Mouse (Mus musculus): ENCODE data around the gene Rasa3.

The Rasa3 gene

GRCm38 (mm10) chr8:13671246-13672003 lies 6.0 kb downstream of the Rasa3 start:
- TF ChIP-seq GATA4 (IDR thresholded peaks at IDR 0.05; ENCODE audit: insufficient replicate concordance, low read length) = peak; percentile 25; the same call in 1 of the 2 replicates

GRCm38 (mm10) chr8:13670011-13670471 lies 7.4 kb downstream of the Rasa3 start:
- TF ChIP-seq GATA4 (IDR thresholded peaks at IDR 0.05; ENCODE audit: insufficient replicate concordance, low read length) = no peak; the same call in 1 of the 2 replicates

GRCm38 (mm10) chr8:13668367-13668766 lies 9.0 kb downstream of the Rasa3 start:
- TF ChIP-seq GATA4 (IDR thresholded peaks at IDR 0.05; ENCODE audit: insufficient replicate concordance, low read length) = no peak

GRCm38 (mm10) chr8:13667917-13668316 lies 9.5 kb downstream of the Rasa3 start:
- TF ChIP-seq GATA4 (IDR thresholded peaks at IDR 0.05; ENCODE audit: insufficient replicate concordance, low read length) = no peak

GRCm38 (mm10) chr8:13665944-13666343 lies 11.5 kb downstream of the Rasa3 start:
- no peak for TF ChIP-seq GATA4 (IDR thresholded peaks at IDR 0.05; ENCODE audit: insufficient replicate concordance, low read length)

DNA sequence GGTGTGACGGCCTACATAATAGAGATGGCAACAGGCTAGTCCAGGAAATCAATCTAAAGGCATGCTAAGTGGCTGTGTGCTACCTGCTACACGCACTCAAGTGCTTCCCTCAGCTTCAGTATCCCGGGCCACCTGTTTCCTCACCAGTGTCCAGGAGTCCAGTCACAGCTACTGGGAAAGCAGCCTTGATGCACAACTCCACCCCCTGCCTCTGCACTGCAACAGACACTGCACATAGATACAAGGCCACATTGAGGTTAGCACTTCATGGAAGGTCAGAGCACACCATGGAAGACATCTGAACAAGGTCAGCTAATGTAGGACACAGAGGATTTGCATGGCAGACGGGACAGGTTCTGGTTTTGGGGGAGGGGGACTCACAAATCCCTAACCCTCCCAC lies 11.9 kb downstream of the Rasa3 start:
- no peak for TF ChIP-seq GATA4 (IDR thresholded peaks at IDR 0.05; ENCODE audit: insufficient replicate concordance, low read length)

DNA sequence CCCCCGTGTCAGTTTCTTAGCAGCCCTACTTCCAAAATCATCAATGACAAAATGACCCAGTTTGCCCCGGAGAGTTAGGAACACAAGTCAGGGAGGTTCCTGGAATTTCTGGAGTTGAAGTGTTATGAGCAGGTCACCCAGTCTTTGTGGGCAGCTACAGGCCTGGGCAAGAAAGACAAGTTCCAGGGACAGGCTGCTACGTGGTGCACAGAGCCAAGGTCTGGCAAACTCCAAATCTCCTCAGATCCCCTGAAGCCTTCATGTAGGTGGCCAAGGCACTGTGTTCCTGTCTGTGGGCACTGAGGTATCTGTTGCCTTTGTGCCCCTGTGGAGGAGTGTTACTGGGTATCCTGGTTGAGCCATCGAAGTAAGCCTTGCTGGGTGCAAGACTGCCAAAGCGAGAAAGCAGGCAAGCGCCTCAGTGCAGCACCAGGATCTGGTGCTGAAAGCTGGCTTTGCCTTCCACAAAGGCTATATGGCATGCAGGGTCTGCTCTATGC lies 12.6 kb downstream of the Rasa3 start:
- no peak for TF ChIP-seq GATA4 (IDR thresholded peaks at IDR 0.05; ENCODE audit: insufficient replicate concordance, low read length)

GRCm38 (mm10) chr8:13660323-13660722 lies 17.1 kb downstream of the Rasa3 start:
- no peak for TF ChIP-seq GATA4 (IDR thresholded peaks at IDR 0.05; ENCODE audit: insufficient replicate concordance, low read length)

DNA sequence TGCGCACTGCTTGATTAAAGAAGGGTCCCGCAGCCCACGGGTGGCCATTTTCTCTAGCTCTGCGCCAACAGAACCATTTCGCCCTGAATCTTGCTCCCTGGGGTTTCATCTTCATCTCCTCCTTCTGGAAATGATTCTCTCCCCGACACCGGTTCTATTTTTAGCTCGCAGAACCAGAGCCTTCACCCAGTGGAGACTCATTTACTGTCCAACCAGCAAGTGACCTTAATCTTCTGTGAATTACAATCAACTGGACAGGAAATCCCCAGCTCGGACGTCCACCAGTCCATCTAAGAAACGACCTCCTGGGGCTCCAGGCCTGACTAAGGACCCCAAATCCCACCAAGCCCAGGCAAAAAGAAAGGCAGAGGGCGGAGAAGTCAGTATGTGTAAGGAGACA lies 19.9 kb downstream of the Rasa3 start:
- TF ChIP-seq GATA4 (IDR thresholded peaks at IDR 0.05; ENCODE audit: insufficient replicate concordance, low read length) = no peak

GRCm38 (mm10) chr8:13655033-13655351 lies 22.4 kb downstream of the Rasa3 start:
- no peak for TF ChIP-seq GATA4 (IDR thresholded peaks at IDR 0.05; ENCODE audit: insufficient replicate concordance, low read length)

DNA sequence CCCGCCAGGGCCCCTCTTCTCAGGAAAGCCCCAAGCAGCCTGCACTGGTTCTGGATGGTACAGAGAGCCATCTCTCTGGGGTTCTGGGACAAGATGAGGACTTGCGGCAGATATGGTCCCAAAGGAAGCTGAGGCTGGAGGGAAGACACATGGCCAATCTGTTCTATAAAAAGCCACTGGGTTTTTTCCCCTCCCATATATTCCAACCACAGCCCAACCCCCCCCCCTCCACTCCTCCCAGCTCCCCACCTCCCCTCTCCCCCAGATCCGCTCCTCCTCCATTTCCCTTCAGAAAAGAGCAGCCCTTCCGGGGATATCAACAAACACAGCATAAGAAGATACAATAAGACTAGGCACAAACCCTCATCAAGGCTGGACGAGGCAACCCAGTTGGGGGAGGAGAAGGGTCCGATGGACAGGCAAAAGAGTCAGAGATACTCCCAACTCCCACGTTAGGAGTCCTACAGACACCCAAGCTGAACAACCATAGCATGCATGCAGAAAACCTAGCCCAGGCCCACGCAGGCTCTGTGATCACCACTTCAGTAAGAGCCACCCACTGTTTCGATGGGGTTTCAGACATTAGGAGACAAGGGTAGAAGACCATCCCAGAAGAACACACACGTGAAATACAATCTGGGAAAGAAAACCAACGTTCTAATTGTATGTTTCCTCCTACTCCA lies 22.9 kb downstream of the Rasa3 start:
- TF ChIP-seq GATA4 (IDR thresholded peaks at IDR 0.05; ENCODE audit: insufficient replicate concordance, low read length) = no peak

- no peak for TF ChIP-seq GATA4 (IDR thresholded peaks at IDR 0.05; ENCODE audit: insufficient replicate concordance, low read length)
These were observed 26.7 kb downstream of the Rasa3 start for GRCm38 (mm10) chr8:13650541-13651191.

- TF ChIP-seq GATA4 (IDR thresholded peaks at IDR 0.05; ENCODE audit: insufficient replicate concordance, low read length) = no peak
These were observed 28.3 kb downstream of the Rasa3 start for GRCm38 (mm10) chr8:13649154-13649515.

DNA sequence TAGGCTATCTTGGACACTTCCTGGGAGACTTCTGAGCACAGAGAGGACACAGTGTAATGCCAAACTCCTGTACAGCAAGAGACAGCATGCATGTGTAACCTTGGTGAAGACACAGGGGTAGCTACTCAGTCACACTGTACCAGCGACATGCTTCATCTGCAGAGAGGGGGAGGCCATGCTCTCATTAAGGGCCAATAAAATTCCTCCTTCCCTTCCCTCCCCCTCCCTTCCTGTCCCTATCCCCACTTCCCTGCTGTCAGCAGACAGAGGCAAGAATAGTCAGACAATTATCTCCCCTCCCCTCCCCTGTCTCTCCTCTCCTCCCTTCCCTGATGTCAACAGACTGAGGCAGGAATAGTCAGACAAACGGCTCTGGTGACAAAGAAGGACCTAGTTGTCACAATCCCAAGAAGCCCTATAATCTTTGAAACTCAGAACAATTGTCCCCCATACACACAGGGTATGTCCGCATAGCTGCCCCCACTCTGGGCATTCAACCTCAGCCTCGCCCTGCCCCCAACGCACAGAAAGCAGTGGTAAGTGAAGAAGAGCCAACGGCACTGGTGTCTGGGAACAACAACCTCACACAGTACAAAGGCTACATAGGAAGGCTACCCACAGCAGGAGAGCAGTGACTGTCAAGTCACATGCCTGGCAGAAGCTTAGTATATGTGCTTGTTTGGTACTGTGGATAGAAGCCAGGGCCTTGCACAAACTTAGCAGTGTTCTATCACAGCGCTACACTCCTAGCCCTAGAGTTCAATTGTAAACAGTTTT lies 28.8 kb downstream of the Rasa3 start:
- no peak for TF ChIP-seq GATA4 (IDR thresholded peaks at IDR 0.05; ENCODE audit: insufficient replicate concordance, low read length)

DNA sequence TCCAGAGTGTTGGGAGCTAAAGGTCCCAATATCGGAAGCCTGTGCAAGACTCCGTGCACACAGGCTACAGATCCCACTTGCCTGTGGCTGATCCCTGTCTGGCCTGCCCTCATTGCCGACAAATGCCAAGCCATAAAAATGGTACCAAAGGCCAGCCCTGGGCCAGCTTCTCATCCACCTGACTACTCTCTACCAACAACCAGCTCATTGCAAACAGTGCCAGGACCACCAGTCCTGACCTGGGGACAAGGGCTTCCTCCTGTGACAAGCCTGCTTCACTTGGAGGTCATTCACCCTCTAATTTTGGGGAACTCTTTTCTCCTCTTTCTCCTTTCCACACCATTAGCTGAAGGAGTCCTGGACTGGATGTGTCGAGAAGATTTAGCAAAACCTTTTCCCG lies 29.8 kb downstream of the Rasa3 start:
- TF ChIP-seq GATA4 (IDR thresholded peaks at IDR 0.05; ENCODE audit: insufficient replicate concordance, low read length) = no peak

Measured in liver, adult (tissue).